Mouse (Mus musculus) lung, postnatal 0 days (tissue): Measurements from ENCODE around the gene Gm47995. TPM values are rescaled to one million over a fixed set of nuclear protein-coding genes. Genes with fewer than 3 reads are reported as not detected.
"Not testable (repeated sequence)": the region's sequence is repeated elsewhere in the genome, so short reads cannot be mapped to it uniquely, and the experiment has no call there.

ENCODE experiments used
- ATAC-seq: fragments of 200-750 bp; cut with Nextera tagmentation; 2 replicates; pipeline ENCODE4 v1.8.0; 2017; ENCODE audit warnings: moderate library complexity
- DNase-seq: peaks from one replicate; pipeline ENCODE4 v3.0.0-alpha.2; 2016; ENCODE audit warnings: low spot score
- H3K27ac ChIP-seq: fragments of 300-500 bp; sonication (generic); 2 replicates; pipeline ENCODE4 v1.5.1; 2014; ENCODE audit warnings: antibody characterized with exemption, mild to moderate bottlenecking, low read length, mixed read lengths
- H3K27me3 ChIP-seq: fragments of 300-500 bp; sonication (generic); replicated peaks from 2 replicates; pipeline ENCODE4 v1.6.1; 2014; ENCODE audit warnings: low read length, mixed read lengths; ENCODE audit not compliant: insufficient read depth
- H3K36me3 ChIP-seq: fragments of 300-500 bp; sonication (generic); 2 replicates; pipeline ENCODE4 v1.6.1; 2014; ENCODE audit warnings: low read length, mixed read lengths; ENCODE audit not compliant: insufficient read depth
- H3K4me1 ChIP-seq: fragments of 300-500 bp; sonication (generic); 2 replicates; pipeline ENCODE4 v1.6.1; 2014; ENCODE audit warnings: antibody characterized with exemption, low read depth, low read length, mixed read lengths; ENCODE audit not compliant: insufficient read depth
- H3K4me2 ChIP-seq: fragments of 300-500 bp; sonication (generic); replicated peaks from 2 replicates; pipeline ENCODE4 v1.6.1; 2014; ENCODE audit warnings: low read depth, mild to moderate bottlenecking, low read length, moderate library complexity, mixed read lengths
- H3K4me3 ChIP-seq: fragments of 300-500 bp; sonication (generic); 2 replicates; pipeline ENCODE4 v1.5.1; 2014; ENCODE audit warnings: low read depth, low read length
- H3K9ac ChIP-seq: fragments of 300-500 bp; sonication (generic); replicated peaks from 2 replicates; pipeline ENCODE4 v1.6.1; 2014; ENCODE audit warnings: low read depth, mild to moderate bottlenecking
- H3K9me3 ChIP-seq: fragments of 300-500 bp; sonication (generic); 2 replicates; pipeline ENCODE4 v1.6.1; 2016; ENCODE audit warnings: low read length, mixed read lengths
- CTCF ChIP-seq: IDR thresholded peaks from 2 replicates; pipeline ENCODE4 v1.5.1; 2016; ENCODE audit warnings: antibody characterized with exemption, mild to moderate bottlenecking
- EP300 ChIP-seq: IDR thresholded peaks from 2 replicates; pipeline ENCODE4 v1.6.1; 2016; ENCODE audit warnings: antibody characterized with exemption, mild to moderate bottlenecking, control low read depth
- WGBS: fragments of 180-500 bp; shearing (Covaris S2); extraction: QIAGEN DNeasy Blood & Tissue Kit; methylation state at CpG from one replicate; pipeline ENCODE4 v1.1.7; 2014; 5-methylcytosine and 5-hydroxymethylcytosine counted together
- polyA plus RNA-seq: library from polyadenylated mRNA; unstranded; fragments of >200 nt; fragmentation: Nextera tagmentation; extraction: Ambion mirVana; gene quantifications from 2 replicates; pipeline ENCODE4 v1.2.1, GENCODE M21; 2015

Gm47995 gene
- polyA plus RNA-seq, 1 experiment from 2014 or later = 0.13 TPM

DNA sequence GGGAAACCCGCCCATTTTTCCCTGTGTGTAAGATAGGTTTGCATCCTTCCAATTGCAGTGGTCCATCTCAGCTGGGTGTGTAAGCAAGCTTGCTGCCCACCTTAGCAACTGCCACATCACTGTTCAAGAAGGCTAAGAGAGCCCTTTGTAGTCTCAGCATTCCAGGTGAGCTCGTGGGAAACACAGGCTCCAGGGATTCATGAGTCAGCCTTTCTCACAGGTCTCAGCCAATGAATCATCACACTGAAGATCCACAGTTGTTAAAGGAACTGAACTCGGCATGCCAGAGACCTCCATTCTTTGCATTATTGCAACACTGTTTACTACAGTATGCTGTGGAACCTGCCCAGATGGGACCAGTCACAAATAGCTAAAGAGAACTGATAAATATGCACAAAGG, 29.6 kb upstream of the Gm47995 start:
- Histone ChIP-seq H3K9me3 (no peaks in the 10 kb centered on the region), H3K36me3 (no peaks in the 10 kb centered on the region), H3K4me2 (no peak overlapping the region), H3K4me3 (no peak overlapping the region), H3K9ac (no peak overlapping the region), H3K27me3 (no peaks in the 10 kb centered on the region), H3K27ac (no peak overlapping the region), H3K4me1 (no peaks in the 10 kb centered on the region; the same call in 1 of the 2 replicates)
- ATAC-seq (no peak), DNase-seq (no peak)
- WGBS = 58% methylated on average over 3 of the region's 3 CpGs
- TF ChIP-seq CTCF (no peak), EP300 (no peak)

DNA sequence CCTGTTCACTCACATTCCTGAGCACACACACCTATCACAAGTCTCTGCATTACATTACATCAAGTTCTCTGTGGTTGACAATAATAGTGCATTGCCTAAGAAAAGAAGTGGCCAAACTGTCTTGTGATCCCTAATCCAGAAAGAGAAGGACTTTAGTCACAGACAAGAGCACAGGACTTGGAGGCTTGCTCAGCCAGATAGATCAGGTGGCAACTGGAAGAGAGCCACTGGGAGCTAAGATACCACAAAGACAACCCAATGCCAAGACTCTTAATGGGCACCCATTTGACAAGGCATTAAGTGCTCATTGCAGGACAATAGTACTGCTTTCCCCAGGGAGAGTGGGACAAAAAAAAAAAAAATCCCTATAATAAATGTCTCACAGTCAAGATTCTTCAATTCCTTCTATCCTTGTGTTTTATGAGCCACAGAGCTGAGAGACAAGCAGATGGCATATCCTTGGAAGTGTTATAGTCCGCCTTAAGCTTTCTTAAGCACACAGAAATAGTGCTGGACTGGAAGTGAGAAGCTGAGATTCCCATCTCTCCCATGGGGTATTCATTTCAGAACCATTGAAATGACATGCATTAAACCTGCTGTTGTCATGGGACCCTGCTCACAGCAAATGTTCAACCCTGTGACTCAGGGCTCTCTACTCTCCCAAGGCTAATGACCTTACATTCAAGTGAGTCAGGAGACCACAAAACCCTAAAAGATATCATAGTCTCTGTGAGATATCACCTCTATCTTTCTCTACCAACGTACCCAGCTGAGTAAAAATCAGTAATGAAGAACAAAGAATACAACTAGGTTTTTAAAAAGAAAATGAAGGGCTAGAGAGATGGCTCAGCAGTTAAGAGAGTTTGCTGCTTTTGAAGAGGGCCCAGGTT, 26.4 kb upstream of the Gm47995 start:
- 79% methylated on average over 2 of the region's 2 CpGs for WGBS
- DNase-seq (no peak), ATAC-seq (no peak)
- no peak overlapping the region for H3K4me3 ChIP-seq
- no peak overlapping the region for H3K9ac ChIP-seq
- no peaks in the 10 kb centered on the region for H3K27me3 ChIP-seq
- no peak overlapping the region for H3K27ac ChIP-seq
- H3K9me3 ChIP-seq = no peaks in the 10 kb centered on the region
- no peak overlapping the region for H3K4me2 ChIP-seq
- no peaks in the 10 kb centered on the region for H3K36me3 ChIP-seq
- TF ChIP-seq CTCF (no peak), EP300 (no peak)
- H3K4me1 ChIP-seq = no peaks in the 10 kb centered on the region; the same call in 1 of the 2 replicates

- H3K4me2 ChIP-seq = peak overlapping the region; percentile 33; the same call in 1 of the 2 replicates
- 9% methylated on average over 10 of the region's 10 CpGs for WGBS
- ATAC-seq (peak; percentile 81), DNase-seq (peak; percentile 65)
- no peak overlapping the region for H3K27ac ChIP-seq
- no peak for TF ChIP-seq EP300
- TF ChIP-seq CTCF = no peak
- H3K4me3 ChIP-seq = no peak overlapping the region
- no peaks in the 10 kb centered on the region for H3K36me3 ChIP-seq
- H3K9me3 ChIP-seq = no peaks in the 10 kb centered on the region
- H3K9ac ChIP-seq = no peak overlapping the region
- peaks cover 3% of the 10 kb centered on the region; the same call in 1 of the 2 replicates for H3K4me1 ChIP-seq
- H3K27me3 ChIP-seq = no peaks in the 10 kb centered on the region
These were observed 21.0 kb upstream of the Gm47995 start for GRCm38 (mm10) chr1:151177030-151177936.

- no peak overlapping the region for H3K27ac ChIP-seq
- TF ChIP-seq EP300 (no peak), CTCF (no peak)
- H3K4me2 ChIP-seq = peak overlapping the region; percentile 33; the same call in 1 of the 2 replicates
- DNase-seq (no peak), ATAC-seq (no peak; the same call in 1 of the 2 replicates)
- no peak overlapping the region for H3K9ac ChIP-seq
- no peaks in the 10 kb centered on the region for H3K36me3 ChIP-seq
- no peak overlapping the region for H3K4me3 ChIP-seq
- H3K9me3 ChIP-seq = no peaks in the 10 kb centered on the region
- WGBS = 8% methylated on average over 4 of the region's 4 CpGs
- H3K4me1 ChIP-seq = peaks cover 3% of the 10 kb centered on the region; the same call in 1 of the 2 replicates
- no peaks in the 10 kb centered on the region for H3K27me3 ChIP-seq
These were observed 20.3 kb upstream of the Gm47995 start for GRCm38 (mm10) chr1:151177937-151178271.

DNA sequence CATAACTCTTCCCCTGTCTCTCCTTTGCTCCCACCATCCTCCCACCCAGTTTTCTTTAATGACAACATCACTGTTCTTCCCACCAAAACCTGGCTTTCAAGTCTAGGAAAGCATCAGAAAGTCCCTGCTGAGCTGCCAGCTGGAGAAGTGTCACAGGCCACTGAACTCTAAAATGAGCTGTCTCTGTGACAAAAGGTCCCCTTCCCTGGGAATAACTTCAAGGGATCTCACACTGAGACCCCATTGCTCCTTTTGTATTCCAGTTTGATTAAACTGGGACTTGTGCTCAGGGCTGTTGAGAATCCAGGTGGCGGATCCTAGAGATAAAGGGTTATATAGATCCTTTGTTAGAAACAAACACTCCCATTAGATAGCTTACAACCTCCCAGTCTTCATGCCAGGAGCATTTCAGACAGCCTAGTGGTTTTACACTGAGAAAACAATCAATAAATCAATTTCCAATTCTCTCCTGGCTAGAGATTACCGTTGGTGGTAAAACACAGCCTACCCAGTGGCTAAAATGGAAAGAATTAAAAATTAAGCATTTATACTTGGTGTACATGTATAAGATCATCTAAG, 19.7 kb upstream of the Gm47995 start:
- no peak overlapping the region for H3K9ac ChIP-seq
- no peak overlapping the region for H3K4me2 ChIP-seq
- no peak for TF ChIP-seq EP300
- TF ChIP-seq CTCF = no peak
- 64% methylated on average over 2 of the region's 2 CpGs for WGBS
- no peaks in the 10 kb centered on the region for H3K27me3 ChIP-seq
- no peak overlapping the region for H3K27ac ChIP-seq
- H3K36me3 ChIP-seq = no peaks in the 10 kb centered on the region
- no peak overlapping the region for H3K4me3 ChIP-seq
- DNase-seq (no peak), ATAC-seq (no peak)
- H3K9me3 ChIP-seq = no peaks in the 10 kb centered on the region
- H3K4me1 ChIP-seq = peaks cover 3% of the 10 kb centered on the region; the same call in 1 of the 2 replicates

GRCm38 (mm10) chr1:151180167-151180566, 18.1 kb upstream of the Gm47995 start:
- Histone ChIP-seq H3K9ac (no peak overlapping the region), H3K36me3 (no peaks in the 10 kb centered on the region), H3K27me3 (no peaks in the 10 kb centered on the region), H3K27ac (no peak overlapping the region), H3K4me3 (no peak overlapping the region), H3K4me2 (no peak overlapping the region), H3K4me1 (peaks cover 3% of the 10 kb centered on the region; the same call in 1 of the 2 replicates), H3K9me3 (no peaks in the 10 kb centered on the region)
- DNase-seq (no peak), ATAC-seq (no peak)
- WGBS = 71% methylated on average over 2 of the region's 2 CpGs
- no peak for TF ChIP-seq CTCF
- TF ChIP-seq EP300 = no peak

DNA sequence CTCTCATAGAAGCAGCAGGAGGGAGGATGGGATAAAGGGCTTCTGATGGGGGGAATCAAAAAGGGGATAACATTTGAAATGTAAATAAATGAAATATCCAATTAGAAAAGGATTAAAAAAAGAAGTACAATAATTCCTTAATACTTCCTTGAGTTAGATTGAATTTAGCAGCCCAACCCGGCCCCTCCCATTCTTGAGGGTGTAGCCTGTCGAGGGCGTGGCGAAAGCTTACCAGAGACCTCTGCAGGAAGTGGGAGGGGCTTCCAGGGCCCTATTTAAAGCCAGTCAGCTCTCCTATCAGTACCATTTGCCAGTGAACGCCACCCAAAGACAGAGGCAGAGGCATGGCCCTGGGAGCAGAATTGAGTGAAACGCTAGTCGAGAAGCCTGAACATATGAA, 16.0 kb upstream of the Gm47995 start, which contains the start of gene Gm47985:
Gene Gm47985, plus strand, starts transcription at position 272 of the 400 bp plus-strand sequence.
- not testable (repeated sequence) for H3K27me3 ChIP-seq, H3K9me3 ChIP-seq, ATAC-seq, H3K4me3 ChIP-seq, H3K9ac ChIP-seq, H3K27ac ChIP-seq, H3K36me3 ChIP-seq, H3K4me2 ChIP-seq, H3K4me1 ChIP-seq, DNase-seq
- no CpG with 5 or more reads among the region's 7 CpGs for WGBS

DNA sequence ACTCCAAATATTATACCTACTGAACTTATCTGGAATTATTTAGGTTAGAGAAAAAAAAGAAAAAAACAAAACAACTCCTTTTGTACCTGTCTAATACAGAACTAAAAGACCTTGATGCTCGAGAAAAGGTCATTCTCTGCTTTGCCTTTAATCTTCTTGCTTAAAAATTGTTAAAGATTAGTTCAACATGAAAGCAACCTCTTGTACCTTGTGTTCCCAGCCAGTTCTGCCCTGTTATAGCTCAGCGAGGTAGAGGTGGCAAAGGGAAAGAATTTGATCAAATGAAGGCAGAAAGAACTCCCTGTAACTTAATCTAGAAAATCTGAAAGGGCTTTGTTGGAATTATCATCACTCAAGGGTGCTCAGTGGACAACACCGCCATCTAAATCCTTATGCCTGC, 12.1 kb upstream of the Gm47995 start:
- ATAC-seq, H3K27me3 ChIP-seq, H3K4me1 ChIP-seq, H3K4me2 ChIP-seq, H3K36me3 ChIP-seq, H3K27ac ChIP-seq, H3K9ac ChIP-seq, DNase-seq, H3K9me3 ChIP-seq, H3K4me3 ChIP-seq: not testable (repeated sequence)
- 64% methylated on average over 3 of the region's 3 CpGs for WGBS
